Mouse (Mus musculus): Measurements from ENCODE around the gene Pank2.
A peak's percentile ranks its signal among the peaks of the same experiment; 100 is the strongest.
"Not testable (repeated sequence)": the region's sequence is repeated elsewhere in the genome, so short reads cannot be mapped to it uniquely, and the experiment has no call there.

Pank2 gene

DNA sequence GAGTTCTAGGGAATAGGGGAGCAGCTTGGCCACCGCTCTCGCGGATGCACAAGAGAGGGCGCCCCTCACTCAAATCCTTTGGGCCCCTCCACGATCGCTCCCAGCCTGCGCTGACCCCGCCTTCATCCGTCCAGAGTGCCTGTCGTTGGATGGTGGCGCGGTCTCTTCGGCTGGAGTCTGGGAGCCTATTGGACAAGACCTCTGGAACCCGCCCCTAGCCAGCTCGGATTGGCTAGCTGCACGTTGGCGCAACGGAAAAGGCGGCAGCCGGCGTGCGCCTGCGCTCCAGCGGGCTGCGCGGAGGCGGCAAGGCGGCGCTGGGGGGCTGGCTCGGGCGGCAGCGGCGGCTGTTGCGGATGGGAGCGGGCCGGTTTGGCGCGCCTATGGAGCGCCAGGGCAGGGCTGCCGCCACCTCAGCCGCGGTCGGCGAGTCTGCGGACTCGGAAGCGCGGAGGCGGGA is at the start of gene Pank2:
Gene Pank2 (plus strand): TSS at position 283 of the 460 bp plus-strand sequence.
- DNase-seq (ENCODE audit: low spot score) = peak; percentile 97

DNA sequence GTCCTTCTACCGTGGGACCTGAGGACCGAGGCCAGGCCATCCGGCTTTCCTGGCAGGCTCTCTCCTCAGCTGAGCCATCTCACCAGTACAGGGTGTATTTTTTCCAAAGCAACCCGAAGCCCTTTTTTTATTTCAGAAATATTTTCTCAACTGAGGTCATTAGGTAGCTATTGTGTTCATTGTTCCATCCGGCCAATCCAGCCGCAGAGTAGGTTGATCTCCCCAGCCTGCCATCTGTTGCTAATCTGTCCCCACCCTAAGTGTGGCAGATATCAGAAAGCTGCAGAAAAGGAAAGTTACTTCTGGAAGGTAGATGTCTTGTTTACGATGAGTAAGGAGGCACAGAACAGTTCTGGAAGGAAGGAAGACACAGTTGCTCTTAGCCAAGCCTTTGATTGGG is 48.5 kb upstream of the Pank2 start:
- no peak for DNase-seq (ENCODE audit: low spot score)

- no peak for DNase-seq (ENCODE audit: low spot score)
Measured at GRCm38 (mm10) chr2:131215941-131216858, 46.1 kb upstream of the Pank2 start.

GRCm38 (mm10) chr2:131220030-131220429 is 42.3 kb upstream of the Pank2 start:
- DNase-seq (ENCODE audit: low spot score) = peak; percentile 55

GRCm38 (mm10) chr2:131221853-131222515 is 40.3 kb upstream of the Pank2 start:
- no peak for DNase-seq (ENCODE audit: low spot score)

DNA sequence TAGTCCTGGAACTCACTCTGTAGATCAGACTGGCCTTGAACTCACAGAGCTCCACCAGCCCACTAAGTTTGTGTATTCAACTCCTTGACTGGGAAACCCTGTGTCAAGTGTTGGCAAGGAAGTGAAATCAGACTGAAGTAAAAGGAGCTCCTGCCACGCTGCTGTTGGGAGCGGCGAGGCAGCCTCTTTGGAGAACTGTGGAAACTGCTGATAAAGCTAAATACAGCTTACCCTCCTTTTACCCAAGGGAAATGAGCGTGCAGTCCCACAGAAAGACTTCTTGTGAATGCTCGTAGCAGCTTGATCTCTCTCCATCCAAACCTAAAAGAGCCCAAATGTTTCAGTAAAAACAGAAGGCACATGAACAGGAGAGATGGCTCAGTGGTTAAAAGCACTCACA is 39.7 kb upstream of the Pank2 start:
- no peak for DNase-seq (ENCODE audit: low spot score)

- DNase-seq (ENCODE audit: low spot score) = peak; percentile 75
Measured at GRCm38 (mm10) chr2:131223569-131223968, 38.7 kb upstream of the Pank2 start.

DNA sequence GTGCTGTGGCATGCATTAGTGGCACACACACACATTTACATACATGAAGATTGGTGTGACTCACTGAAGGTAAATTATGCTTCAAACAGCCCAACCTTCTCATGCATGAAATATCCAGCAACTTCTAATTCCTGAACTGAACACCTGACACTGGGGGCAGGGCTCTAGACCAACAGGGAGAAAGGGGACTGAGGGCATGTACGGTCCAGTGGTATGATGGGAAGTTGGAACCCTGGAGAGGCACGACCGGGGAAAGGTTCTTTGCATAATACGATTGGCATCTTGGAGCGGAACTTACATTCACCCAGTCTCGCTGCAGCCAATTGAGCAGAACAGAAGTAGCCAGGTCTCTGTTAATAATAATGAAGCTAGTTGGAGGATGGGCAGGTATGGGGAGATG is 37.1 kb upstream of the Pank2 start:
- DNase-seq (ENCODE audit: low spot score) = no peak

GRCm38 (mm10) chr2:131226669-131227068 is 35.6 kb upstream of the Pank2 start:
- DNase-seq (ENCODE audit: low spot score) = not testable (repeated sequence)

DNA sequence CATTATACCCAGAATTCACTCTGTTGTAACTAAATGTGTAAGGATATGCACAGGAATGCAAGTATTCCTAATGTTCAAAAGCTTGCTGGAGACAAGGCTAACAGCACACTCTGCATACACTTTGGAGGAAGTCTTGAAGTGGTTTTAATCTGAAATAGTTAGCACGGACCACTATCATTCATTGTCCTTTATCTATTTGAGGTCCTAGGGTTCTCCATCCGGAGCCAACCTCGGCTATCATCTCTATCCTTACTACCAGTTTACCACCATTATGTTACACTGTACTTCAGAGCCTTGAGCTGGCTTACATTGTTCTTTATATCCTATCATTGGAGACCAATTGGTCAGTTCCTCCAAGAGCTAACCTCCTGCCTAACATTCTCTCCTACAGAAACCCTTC is 35.1 kb upstream of the Pank2 start:
- no peak for DNase-seq (ENCODE audit: low spot score)

DNA sequence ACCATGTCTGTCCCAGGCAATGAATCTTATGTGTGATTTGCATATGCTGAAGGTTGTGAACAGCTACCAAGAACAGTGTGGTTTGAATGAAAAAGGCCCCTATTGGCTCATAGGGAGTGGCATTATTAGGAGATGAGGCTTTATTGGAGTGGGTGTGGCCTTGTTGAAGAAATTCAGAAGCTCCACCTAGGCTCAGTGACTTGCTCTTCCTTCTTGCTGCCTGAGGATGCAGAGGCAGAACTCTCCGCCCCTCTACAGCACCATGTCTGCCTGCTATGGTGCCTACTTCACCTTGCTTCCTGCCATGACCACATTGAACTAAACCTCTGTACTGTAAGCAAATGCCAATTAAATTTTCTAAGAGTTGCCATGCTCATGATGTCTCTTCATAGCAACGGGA is 29.7 kb upstream of the Pank2 start:
- DNase-seq (ENCODE audit: low spot score) = no peak

DNA sequence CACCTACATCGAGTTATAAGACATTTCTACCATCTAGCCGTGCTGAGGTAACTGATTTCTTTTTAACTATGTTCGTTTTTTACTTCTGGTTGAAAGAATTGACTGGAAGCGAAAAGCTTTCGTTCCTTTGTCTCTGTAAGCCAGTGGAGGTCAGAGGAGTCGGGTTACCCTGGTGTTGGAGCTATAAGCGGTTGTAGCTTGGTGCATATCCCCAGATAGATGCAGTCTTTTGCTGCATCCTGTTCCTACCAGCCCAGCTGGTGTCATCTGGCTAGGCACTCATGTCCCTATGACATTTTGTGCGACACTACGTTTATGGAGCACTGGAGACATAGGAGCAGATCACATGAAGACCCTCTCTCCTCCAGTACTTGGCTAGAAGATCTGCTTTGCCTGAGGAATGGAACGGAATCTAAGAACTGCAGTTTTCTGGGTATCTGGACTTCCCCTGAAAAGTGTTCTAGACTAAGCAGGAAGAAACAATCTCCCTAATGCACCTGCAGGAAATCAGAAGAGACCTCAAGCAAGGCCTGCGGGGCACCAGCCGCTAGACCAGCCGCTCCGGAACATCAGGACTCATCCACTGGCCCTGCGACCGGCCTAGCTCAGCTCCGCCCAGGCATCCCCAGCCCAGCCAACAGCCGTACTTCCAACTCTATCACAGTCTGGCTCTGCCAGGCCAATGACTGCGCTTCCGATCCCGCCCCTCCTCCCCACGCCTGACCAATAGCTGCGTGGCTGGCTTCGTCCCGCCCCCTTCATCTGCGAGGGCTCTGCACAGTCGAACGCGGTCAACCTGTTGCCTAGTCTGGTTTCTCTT is 28.8 kb upstream of the Pank2 start, which contains the start of gene Mavs:
Gene Mavs (plus strand): TSS at position 757 of the 820 bp plus-strand sequence.
- peak; percentile 96 for DNase-seq (ENCODE audit: low spot score)

- no peak for DNase-seq (ENCODE audit: low spot score)
Measured at GRCm38 (mm10) chr2:131234127-131234650, 28.1 kb upstream of the Pank2 start.

DNA sequence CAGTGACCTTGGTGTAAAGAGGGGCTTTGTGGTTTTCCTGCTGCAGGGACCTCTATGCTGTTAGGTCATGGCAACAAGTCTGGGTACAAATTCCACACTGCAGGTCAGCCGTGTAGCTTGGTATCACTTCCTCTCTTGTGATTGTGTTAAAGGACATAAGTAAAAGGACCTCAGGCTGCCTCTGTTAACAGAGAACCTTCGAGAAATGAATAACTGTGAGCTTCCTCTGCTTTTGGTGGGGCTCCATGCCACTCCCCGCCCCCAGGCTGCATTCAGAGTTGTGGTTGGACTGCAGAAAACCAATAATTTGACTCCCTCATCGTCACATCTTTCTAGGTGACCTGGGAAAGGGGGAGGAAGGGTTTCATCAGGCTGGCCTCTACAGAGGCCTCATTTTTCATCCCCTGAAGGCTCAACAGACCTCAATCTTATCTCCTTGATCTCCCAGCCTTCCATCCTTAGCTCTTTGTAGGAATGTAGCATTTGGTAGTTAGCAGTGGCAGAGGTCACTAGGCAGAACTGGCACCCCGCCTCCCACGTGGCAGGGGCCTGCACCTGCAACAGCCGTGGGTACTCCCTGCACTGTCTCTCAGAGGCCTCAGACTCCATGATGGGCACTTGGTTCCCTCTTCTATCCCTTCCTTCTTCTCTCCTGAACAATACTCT is 27.2 kb upstream of the Pank2 start:
- DNase-seq (ENCODE audit: low spot score) = no peak

GRCm38 (mm10) chr2:131242180-131242579 is 20.1 kb upstream of the Pank2 start:
- DNase-seq (ENCODE audit: low spot score) = no peak

- no peak for DNase-seq (ENCODE audit: low spot score)
Measured at GRCm38 (mm10) chr2:131242929-131243328, 19.4 kb upstream of the Pank2 start.

DNA sequence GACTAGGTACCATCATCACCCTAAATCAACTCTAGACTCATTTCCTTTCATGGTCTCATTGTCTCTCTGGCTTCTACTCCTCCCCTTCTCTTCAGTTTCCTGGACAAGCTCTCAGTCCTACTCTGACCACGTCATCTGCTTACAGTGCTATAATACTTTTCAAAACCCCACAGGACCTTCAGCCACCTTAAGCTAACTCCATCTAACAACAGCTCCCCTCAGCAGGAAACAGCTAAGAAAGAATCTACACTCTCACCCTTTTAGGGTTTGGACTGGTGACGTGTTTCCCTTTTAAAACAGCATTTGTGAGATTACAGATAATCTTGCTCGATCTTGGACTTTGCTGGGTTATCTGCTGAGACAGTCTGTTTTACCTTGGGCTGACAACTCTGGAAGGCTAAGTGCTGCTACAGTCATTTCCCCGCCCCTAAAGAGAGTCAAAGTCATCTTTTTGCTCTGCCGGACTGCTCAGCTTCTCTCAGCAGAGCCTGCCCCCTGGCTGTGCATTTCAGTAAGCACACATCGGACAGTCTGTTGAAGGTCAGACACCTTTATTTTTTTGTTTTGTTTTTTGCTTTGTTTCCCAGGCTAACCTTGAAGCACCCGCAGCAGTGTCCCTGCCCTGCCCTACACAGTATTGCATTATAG is 8.5 kb upstream of the Pank2 start:
- peak; percentile 67 for DNase-seq (ENCODE audit: low spot score)

DNA sequence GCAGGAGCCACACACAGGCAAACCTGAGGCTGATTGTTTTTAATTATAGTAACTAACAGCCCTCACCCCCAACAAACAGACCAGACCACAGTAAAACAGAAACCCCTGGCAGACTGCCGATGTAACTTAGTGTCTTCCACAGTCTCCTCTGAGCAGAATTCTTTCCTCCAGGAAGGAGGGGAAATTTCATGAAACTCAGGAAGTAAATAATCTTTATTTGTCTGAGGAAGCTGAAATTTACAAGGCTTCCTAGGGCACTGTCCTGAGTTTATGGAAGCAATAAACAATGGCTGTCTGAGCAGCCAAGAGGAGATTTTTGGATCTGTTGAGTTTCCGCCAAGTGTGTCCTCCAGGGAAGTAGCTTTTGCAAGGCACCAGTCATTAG is 8.0 kb upstream of the Pank2 start:
- no peak for DNase-seq (ENCODE audit: low spot score)

DNA sequence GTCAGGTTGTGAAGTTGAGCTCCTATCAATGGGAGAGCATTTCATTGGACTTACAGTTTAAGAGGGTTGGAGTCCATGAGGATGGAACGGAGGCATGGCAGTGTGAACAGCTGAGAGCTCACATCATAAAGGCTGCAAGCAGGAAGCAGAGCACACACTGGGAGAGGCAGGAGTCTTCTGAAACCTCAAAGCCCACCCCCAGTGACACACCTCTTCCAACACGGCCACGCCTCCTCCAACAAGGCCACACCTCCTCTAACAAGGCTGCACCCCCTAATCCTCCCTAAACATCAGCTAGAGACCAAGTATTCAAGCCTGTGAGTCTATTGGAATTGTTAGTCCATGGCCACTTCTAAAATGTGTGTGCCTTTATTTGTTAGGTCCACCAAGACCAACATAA is 6.6 kb upstream of the Pank2 start:
- DNase-seq (ENCODE audit: low spot score) = no peak

DNA sequence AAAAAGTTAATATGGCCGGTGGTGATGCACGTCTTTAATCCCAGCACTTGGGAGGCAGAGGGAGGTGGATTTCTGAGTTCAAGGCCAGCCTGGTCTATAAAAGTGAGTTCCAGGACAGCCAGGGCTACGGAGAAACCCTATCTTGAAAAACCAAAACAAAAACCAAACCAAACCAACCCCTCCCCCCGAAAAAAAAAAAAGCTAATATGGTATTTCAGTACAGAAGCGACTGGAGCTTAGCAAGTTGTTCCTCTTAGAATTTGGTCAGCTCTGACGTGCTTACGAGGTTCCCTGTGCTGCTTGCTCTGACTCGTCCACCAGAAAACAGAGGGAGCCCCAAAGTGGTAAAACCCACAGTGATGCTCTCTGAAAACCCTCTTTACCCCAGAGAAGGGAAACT is 3.6 kb upstream of the Pank2 start:
- no peak for DNase-seq (ENCODE audit: low spot score)

Measured in ovary, adult 18-20 months (tissue).